Mouse (Mus musculus): ENCODE measurements around the gene Cbx6.

Cbx6 gene

DNA sequence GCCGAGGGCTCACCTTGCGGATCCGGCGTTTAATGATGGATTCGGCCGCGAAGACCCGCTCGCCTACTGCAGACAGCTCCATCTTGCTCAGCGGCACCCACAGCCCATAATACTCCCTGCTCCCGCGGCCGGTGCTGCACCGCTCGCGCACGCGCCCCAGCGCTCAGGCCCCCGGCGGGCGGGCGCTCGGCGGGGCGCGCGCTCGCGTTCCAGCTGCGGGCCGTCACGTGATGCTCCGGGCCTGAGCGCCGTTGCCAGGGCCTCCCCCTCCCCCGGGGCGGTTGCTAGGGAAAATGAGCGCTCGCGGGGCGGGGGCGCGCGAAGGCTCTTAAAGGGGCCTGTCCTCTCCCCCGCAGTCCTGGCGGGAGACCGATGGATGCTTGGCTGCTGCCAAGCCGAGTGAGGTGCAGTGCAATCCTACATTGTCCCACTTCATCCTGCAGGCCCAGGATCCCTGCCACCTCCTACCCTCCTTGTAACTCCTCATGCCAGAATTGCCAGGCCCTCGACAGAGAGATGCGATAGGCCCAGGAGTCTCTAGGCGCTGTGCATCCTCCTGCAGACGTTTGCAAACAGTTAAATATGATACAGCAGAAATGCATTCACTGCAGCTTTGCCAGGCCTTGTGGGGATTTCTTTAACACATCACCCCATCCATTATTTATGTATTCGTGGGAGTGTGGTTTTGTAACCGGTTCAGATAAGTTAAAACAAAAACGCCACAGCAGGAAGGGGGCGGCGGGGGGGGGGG, at the start of gene Cbx6, which contains the start of gene Npcd:
Cbx6 (minus strand) TSS at position 559 of the 751 bp plus-strand sequence.
Npcd (minus strand) TSS at position 108 of the 751 bp plus-strand sequence.
- peak; percentile 97 for DNase-seq

- DNase-seq, result peak; percentile 92 to 94
Observed at GRCm38 (mm10) chr15:79883352-79883822, 48.9 kb upstream of the Cbx6 start.

GRCm38 (mm10) chr15:79882623-79883267, 48.3 kb upstream of the Cbx6 start:
- DNase-seq, result no peak

DNA sequence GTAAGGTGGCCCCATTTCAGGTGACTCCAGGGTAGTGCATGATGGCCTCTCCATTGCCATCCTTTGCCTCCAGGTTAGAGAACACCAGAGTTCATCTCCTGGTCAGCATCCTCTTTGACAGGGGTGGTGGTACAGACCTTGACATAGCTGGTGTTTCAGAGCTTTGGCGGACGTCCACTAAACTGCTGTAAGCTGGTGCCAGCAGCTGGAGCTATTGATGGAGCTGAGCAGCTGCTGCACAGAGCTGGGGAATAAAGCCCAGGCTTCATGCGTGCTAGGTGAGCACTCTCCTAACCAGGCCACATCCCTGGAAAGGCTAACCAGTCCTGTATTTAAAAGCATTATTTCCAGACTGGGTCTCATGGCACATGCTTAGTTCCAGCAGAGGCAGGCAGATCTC, 46.0 kb upstream of the Cbx6 start:
- DNase-seq, result no peak

- no peak for DNase-seq
Observed at GRCm38 (mm10) chr15:79879319-79879718, 44.8 kb upstream of the Cbx6 start.

DNA sequence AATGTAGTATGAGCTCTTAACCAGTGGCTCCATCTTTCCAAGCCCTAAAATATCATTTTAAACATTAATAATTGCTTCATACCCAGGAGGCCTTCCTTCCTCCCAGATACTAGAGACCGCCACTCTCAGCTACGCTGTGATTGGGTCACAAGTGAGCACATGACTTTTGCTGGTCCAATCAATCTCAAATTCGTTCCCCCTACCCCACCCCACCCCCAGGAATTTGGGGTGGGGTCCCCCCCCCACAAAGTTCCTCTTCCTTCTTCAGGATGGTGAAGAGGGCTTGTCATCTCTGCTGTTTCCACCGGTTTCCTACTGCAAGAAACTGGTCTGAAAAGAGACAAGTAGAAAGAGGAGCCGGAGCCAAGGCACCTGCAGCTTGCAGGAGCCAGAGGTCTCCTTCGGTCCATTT, 44.2 kb upstream of the Cbx6 start:
- DNase-seq, result no peak

GRCm38 (mm10) chr15:79875261-79875995, 40.9 kb upstream of the Cbx6 start:
- DNase-seq, result no peak

DNA sequence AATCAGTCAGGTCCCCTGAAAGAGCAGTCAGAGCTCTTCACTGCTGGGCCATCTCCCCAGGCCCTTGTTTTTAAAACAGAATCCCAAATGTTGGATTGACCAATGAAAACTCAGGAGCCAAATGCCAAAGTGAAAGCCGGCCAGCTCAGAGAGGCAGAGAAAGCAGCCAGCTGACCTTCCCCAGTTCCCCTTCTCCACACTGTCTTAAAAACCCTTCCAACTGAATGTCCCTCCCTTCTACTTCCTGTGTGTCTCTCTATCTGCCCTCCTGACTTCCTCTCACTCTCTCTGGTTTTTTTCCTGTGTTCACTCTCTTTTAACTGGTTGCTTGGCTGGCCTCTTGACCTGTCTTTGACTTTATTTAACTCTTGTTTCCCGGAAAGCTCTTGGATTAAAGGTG, 39.5 kb upstream of the Cbx6 start:
- DNase-seq, result no peak

DNA sequence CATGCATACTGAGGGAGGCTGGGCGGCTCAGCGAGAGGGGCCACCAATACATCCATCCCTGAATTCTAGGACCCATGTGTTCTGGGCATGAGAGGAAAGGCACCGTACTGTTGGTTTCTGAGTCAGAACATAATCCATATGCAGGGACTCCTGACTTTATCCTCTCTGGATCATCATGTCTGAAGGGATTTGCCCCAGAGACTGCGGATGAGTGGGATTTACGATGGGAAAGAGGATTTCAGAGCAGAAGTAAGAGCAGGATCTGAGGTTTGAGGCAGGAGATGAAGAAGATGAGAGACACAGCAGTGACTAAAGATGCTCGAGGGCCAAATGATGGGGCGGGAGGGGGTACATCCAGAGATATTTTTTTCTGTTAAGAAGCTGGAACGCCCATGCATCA, 39.1 kb upstream of the Cbx6 start:
- no peak for DNase-seq

GRCm38 (mm10) chr15:79867260-79868002, 32.9 kb upstream of the Cbx6 start:
- DNase-seq, result no peak

- no peak for DNase-seq
Observed at GRCm38 (mm10) chr15:79859821-79860220, 25.3 kb upstream of the Cbx6 start.

DNA sequence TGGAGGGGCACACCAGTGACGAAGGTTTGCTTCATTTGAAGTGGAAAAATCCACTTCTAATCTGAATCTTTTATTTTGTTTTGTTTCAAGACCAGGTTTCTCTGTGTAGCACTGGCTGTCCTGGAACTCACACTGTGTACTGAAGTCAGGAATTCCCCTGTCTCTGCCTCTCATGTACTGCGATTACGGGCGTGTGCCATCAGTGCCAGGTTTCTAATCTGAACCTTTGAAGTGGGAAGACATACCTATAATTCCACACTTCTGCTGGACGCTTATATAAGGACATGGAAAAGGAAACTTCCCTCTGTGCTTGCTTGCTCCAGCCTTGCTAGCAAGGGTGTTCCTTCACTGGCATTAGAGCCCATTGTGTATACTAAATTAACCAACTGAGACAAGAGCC, 24.5 kb upstream of the Cbx6 start:
- no peak for DNase-seq

DNA sequence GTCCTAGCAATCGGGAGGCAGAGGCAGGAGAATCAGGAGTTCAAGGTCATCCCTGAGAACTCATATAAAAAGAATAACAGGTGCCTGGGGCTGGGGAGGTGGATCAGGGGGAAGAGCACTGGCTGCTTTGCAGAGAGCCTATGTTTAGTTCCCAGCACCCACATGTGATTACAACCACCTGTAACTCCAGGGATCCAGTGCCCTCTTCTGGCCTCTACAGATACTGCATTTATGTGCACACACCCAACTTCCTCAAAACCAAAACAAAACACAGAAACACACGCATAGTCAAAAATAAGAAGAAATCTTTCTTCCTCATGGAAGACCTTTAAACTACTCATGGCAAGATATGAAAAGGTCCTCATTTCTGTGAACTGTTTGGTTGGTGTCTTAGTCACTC, 15.7 kb upstream of the Cbx6 start:
- DNase-seq, result no peak

GRCm38 (mm10) chr15:79847100-79847499, 12.6 kb upstream of the Cbx6 start:
- DNase-seq, result no peak

DNA sequence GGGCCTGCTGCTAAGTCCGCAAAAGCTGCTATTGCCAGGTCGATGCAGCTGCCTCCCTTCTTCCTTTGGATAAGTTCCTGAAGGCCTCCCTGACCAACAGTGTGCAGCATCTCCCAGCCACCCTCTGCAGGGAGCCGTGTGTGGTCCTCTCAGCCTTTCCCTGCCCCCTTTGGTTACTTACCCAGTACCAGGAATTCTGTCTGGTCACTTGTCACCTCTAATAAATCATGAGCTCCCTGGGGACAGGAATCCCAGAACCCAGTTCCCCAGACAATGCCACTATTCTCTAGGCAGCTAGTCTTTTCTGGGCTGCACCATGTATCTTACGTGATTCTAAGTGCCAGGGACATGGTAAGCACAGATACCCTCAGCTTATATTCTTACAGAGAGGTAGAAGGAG, 11.5 kb upstream of the Cbx6 start:
- DNase-seq, result no peak

DNA sequence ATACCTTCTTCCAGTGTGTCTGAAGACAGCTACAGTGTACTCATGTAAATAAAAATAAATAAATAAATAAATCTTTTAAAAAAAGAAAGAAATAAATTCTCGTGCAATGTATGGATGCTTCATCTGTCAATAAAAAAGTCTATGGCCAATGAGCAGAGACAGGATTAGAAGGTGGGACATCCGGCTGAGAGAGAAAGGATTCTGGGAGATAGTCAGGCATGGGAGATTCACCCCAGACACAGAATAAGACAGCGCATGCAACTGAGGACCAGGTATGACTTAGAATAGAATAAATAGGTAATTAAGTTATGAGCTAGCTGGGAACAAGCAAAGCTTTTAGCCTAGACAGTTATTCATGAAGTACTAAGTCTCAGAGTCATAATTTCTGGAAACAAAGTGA, 8.5 kb upstream of the Cbx6 start:
- no peak for DNase-seq

GRCm38 (mm10) chr15:79840281-79840680, 5.8 kb upstream of the Cbx6 start:
- DNase-seq, result no peak

DNA sequence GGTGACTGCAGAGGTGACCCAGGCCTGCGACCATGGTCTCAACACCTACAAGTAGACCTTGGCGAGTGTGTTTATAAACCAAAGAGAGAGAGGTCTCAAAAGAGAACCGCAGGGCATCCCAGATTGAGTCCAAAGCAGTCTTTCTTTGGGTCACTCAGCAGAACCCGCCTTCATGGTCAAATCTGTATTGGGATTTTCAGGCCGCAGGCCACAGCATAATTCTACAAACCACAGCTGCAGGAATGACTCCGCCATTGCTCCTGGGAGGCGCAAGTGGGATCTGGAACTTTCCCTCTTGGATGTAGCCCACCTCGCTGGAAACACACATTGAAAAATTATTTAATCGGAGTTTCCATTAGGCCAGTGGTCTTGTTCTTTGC, 383 bp upstream of the Cbx6 start:
- DNase-seq, result no peak

DNA sequence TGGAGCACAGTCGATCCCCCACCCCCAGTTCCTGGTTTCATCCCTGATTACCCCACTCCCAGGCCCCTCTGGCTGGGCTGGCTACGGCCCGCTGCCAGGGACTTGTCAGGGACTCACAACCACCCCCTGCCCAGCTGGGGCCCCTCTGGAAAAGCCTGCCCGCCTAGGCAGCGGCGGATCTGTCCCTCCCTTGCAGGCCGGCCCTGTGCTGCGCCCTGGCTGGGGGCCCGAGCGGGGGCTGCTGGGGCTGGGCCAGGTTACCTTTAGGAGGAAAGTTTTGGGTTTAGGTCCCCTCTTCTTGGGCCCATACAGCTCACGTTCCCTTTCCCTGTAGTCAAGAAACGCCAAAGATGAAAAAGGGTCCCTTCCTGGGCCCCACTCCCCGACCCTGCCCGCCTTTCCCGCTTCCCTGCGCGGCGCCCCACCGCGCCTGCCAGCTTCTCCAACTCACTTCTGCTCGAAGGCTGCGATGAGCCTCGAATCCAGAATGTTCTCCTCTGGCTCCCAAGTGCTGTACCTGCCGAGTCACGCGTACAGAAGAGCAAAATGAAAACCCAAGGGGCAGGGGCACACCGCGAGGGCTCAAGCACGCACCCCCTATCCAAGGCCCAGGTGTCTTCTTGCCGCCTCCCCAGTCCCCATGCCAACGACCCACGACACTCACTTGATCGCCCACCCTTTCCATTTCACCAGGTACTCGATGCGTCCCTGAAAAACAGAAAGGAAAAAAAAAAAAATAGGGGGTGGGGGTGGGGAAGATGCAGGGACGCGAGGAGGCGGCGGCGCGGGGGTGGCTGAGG, 1.0 kb downstream of the Cbx6 start:
- DNase-seq, result peak; percentile 53 to 60

DNA sequence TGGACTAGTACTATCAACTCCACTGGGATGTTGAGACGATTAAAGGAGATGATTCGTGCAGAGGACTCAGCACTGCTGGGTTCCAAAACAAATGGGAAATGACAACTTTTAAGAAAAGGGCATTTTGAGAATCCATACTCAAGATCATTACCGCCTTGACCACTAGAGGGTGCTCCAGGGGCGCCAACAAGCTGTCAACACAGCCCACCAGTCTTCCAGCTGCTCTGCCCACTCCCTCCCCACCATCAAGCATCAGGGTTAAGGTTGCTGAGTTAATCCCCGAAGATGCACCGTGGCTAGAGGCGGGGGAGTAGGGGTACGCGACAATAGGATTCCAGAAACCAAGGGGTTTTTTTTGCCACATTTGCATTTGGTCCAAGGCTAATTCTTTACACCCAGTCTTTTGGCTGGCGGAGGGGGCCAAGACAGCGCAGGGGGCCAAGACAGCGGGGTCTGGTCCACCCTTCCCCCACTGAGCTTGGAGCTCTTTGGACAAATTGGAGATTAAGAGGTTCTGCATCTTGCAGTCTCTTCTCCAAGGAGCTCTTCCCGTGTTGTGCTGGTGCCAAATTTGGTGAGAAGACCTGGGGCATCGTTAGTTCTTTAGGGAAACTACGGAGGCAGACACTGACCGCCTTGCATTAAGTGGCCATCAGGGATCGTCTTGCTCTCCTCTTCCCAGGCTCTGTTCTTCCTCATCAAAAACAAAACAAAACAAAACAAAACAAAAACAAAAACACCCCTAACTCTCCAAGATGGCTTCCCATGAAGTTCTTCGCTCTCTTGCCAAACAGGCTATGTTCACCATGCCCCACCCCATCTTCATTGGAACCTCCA, 2.2 kb downstream of the Cbx6 start:
- DNase-seq, result peak; percentile 74 to 77

GRCm38 (mm10) chr15:79830388-79830787, 4.1 kb downstream of the Cbx6 start:
- DNase-seq, result peak; percentile 58 to 67
